Mouse (Mus musculus) large intestine, adult 2 months (tissue): ENCODE results near the gene Mical2. TPM values are rescaled to one million over a fixed set of nuclear protein-coding genes. Genes with fewer than 3 reads are reported as not detected.

Experiments used
- DNase-seq: peaks from one replicate; pipeline ENCODE4 v3.0.0-alpha.2; 2012; ENCODE audit warnings: low read depth, low spot score
- WGBS: fragments of 180-500 bp; shearing (Covaris S2); methylation state at CpG from one replicate; pipeline ENCODE4 v1.1.7; 2018; 5-methylcytosine and 5-hydroxymethylcytosine counted together
- polyA plus RNA-seq: library from polyadenylated mRNA; depleted of rRNA; stranded (reverse); fragments of >200 nt; gene quantifications from 2 replicates; pipeline ENCODE4 v1.2.3, GENCODE M21; 2012

Gene Mical2
- polyA plus RNA-seq, 1 experiment, result 18.2 TPM

DNA sequence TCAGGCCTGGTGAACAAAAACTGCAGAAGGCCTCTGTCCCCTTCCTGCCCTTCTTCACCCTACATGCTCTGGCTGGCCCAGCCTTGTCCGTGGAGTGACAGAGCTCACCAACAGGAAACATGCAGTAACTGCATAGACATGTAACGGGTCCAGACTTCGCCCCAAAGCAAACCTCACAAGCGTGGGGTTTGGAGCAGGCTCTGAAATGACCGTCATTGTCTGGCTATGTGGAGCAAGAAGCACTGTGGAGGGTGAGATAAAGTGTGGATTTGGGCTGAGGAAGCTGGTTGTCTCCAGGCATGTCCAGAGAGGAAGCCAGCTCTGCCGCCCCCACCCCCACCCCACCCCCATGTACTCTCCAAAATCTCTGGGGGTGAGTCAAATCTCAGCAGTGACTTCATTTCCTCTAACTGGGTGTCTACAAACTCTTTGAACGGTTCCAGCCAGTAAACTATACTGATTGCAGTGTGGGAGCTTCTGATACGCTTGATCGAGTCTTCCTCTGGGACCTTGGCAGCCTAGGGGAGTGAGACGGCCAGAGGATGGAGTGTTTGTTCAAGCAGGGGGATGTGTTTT is 74.0 kb downstream of the Mical2 start:
- WGBS, result 57% methylated on average over 10 of the region's 10 CpGs
- DNase-seq, result no peak

DNA sequence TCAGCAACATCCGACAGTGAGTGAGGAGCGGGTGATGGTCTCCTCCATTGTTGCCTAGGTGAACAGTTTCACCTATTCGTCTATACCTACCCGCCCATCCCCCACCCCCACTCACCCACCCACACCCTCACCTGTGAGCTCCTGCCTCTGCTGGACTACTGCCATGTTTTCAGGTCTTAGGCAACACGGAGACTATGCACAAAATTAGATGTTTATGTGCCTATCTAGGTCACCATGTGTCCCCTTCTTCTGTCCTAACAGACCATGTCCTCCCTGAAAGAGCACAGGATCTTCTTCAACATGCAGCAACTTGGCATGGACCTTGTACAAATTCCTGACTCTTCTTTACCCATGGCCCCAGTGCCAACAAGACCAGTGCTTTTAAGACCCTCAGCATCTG is 74.5 kb downstream of the Mical2 start:
- no peak for DNase-seq
- 67% methylated on average over 5 of the region's 5 CpGs for WGBS

DNA sequence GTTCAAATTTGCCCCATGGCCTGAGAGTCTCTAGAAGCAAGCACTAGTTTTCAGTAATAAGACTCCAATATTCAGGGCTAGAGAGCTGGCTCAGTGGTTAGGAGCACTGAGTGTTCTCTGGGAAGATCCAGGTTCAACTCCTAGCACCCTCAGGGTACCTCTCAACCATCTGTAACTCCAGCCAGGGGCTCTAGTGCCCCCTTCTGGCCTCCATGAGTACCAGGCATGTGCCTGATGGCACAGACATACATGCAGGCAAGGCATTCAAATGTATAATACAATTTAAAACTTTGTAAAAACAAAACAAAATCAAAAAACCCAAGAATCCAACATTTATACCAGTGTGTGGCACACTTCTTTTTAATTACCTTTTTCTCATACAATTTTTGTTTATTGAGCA is 75.4 kb downstream of the Mical2 start:
- DNase-seq, result no peak

DNA sequence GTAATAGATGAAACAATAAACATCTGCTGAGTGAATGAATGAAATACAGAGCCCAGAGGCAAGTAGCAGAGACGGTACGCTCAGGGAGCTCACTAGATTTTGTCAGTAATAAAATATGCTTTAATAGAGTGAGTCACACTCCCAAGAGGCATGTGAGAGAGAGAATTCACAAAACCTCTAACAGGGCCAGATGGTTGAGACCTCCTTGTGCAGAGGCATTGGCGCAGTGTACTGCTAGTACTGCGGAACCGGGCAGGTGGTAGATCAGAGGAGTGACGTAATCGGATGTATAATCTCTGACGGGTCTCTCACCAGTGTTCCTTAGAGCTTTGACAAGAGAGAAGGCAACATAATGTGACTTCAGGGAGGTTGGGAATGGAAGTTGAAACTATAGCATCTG is 78.7 kb downstream of the Mical2 start:
- WGBS, result 82% methylated on average over 8 of the region's 8 CpGs
- DNase-seq, result no peak

DNA sequence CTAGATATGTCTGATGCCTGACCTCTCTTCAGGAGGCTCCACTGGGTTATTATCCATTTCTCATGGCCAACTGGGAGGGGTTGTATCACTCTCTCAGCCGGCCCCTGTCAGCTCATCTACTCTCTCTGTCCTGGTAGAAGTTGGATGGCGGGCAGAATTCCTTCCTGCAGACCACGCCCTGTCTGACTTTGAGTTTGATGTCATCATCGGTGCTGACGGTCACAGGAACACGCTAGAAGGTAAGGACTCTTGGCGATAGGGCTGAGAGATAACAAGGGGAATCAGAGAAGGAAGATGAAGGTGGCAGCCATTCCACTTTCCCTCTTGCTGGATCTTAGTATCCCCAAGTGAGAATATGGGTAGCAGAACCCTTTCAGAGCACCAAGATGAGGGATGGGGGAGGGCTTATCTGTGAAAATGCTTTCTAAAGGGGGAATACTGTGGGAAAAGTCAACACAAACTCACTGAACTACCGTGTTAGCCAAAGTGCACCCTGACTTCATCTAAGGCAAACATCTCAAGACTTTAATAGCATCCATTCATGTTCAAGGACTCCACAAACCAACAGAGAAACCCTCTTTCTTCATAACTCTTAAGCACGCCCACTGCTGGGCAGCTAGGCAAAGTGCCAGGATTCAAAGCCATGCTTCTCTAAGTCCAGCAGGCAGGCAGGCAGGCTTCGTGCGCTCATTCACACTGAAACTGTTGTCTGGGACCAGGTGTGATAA is 83.8 kb downstream of the Mical2 start:
- DNase-seq, result peak; percentile 57
- WGBS, result 40% methylated on average over 11 of the region's 11 CpGs

DNA sequence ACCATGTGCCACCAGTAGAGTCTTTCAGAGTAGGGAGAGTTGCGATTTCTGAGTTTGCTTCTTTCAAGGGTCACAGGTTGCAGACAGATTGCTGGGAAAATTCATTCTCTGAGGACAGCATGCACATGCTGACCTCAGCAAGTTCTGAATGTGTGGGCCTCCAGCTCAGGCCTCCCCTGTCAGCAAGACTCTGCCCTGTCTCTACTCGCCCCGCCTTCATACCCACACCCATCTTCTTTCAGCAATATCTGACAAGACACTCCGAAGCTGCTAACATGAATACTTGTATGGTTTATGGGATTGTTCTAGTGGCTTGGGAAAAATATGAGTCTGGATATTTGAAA is 84.3 kb downstream of the Mical2 start:
- no peak for DNase-seq
- 37% methylated on average over 4 of the region's 4 CpGs for WGBS

DNA sequence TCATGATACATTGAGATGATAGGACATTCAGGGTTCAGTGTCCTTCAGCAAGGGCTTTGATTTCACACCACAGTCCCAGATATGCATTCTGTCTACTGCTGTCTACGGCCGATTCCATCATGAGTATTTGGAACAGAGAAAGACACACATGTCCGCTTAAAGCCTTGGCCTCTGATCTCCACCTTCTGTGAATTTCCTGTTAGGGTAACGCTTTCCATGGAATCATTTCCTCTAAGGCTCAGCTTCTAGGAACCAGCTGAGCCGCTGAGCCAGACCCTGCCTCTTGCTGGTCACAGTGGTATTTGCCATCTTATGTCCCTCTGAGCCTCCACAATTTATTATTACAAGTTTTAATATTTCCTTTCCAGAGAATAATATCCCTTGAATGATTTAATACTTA is 87.6 kb downstream of the Mical2 start:
- DNase-seq, result no peak
- WGBS, result 84% methylated on average over 5 of the region's 5 CpGs

DNA sequence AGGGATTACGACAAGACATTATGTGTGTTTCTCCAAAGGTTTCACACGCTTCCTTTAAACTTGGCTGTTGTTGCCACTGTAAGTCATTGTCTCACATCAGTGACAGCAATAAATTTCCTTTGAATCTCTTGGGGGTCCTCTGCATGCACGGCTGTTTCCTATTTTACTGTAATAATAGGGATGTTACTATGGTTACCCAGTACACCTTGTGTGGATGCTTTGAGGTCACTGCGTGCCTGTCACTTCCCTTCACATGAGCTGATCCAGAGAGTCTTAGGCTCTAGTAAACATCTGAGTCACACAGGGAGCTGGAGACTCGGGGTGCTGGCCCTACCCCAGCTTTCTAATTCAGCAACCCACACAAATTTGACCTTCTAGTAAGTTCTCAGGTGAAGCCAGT is 88.0 kb downstream of the Mical2 start:
- no peak for DNase-seq
- WGBS, result 63% methylated on average over 5 of the region's 5 CpGs

DNA sequence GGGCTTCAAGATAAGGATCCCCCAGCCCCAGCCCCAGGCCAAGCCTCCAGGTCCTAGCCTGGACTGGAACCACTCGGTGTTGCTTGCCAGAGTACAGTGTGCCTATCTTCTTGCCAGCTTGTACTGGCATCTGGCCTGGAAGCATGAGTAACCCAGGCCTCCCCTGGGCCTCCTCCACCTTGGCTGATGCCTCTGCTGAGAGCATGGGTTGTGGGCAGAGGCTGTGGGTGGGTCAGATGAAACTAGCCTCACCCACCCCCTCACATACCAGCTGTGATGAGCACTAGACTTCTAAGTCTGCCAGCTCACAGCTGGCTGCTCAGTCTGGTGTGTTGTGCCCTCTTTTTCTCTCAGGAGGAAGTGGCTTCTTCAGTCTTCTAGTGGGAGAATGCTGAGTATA is 90.6 kb downstream of the Mical2 start:
- DNase-seq, result no peak
- WGBS, result 21% methylated on average over 1 of the region's 1 CpGs

DNA sequence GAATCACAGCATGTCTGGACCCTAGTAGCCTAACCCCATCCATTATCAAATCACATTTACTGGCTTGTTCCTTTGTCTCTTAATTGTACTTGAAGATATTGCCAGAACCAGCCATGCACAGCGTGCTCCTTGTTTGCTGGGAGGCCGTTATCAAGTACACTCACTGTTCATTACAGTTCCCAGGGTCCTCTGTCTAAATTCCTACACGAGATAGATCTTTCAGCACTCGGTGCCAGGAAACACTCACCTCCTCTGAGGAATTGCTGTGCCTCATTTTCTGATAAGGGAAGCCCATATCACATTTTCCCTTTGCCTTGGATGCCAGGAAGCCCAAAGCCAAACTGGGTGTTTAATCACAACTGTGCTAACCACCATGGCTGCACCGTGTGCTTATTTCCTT is 91.8 kb downstream of the Mical2 start:
- DNase-seq, result no peak
- 49% methylated on average over 5 of the region's 5 CpGs for WGBS

DNA sequence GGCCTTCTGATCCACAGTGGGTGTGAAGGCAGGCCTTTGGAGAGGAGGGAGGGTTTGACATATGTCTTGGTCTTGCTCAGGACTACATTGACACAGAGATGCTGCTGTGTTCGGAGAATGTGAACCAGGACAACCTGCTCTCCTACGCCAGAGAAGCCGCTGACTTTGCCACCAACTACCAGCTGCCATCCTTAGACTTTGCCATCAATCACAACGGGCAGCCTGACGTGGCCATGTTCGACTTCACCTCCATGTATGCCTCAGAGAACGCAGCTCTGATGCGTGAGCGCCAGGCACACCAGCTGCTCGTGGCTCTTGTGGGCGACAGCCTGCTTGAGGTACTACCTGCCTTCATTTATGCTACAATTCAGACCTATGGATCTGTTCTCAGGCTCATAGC is 92.7 kb downstream of the Mical2 start:
- WGBS, result 95% methylated on average over 11 of the region's 11 CpGs
- DNase-seq, result no peak

DNA sequence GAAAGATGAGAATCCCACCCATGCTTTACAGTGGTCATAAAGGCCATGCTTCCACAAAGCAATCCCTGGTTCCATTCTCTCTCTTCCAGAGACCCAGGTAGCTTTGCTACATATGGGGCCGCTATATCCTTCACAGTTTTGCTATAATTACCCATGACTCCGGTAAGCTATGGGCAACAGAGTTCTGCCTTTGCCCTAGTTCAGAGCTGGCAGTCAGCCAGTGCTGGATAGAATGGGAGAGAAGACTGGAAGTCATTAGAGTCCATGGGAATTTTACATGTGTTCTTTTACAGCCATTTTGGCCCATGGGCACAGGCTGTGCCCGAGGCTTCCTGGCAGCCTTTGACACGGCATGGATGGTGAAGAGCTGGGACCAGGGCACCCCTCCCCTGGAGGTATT is 93.8 kb downstream of the Mical2 start:
- peak; percentile 48 for DNase-seq
- WGBS, result 26% methylated on average over 4 of the region's 4 CpGs

DNA sequence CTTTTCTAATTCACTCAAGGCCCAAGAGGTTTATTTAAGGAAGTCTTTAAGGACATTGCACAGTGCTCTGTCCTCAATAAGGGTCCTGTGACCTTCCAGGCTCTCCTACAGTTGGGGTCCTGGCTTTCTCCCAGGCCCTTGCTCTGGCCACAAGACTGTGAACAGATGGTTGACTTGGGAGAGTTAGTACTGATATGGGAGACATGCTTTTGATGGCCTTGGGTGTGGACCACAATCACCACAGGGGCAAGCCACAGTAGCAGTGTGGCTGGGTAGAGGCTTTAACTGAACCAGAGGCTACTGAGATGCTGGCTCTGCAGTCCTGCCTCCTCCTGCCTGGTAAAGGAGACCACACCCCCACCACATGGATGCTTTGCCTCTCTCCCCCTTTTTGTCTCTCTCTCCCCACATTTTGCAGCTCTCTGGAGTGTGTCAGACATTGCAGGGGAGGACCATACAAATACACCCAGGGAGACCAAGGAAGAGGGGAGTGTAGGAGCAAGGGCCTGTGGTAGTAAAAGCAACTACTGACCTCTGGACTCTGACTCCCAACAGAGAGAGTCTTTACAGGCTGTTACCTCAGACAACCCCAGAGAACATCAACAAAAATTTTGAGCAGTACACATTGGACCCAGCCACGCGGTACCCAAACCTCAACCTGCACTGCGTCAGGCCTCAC is 94.5 kb downstream of the Mical2 start:
- peak; percentile 62 for DNase-seq
- 38% methylated on average over 3 of the region's 3 CpGs for WGBS

DNA sequence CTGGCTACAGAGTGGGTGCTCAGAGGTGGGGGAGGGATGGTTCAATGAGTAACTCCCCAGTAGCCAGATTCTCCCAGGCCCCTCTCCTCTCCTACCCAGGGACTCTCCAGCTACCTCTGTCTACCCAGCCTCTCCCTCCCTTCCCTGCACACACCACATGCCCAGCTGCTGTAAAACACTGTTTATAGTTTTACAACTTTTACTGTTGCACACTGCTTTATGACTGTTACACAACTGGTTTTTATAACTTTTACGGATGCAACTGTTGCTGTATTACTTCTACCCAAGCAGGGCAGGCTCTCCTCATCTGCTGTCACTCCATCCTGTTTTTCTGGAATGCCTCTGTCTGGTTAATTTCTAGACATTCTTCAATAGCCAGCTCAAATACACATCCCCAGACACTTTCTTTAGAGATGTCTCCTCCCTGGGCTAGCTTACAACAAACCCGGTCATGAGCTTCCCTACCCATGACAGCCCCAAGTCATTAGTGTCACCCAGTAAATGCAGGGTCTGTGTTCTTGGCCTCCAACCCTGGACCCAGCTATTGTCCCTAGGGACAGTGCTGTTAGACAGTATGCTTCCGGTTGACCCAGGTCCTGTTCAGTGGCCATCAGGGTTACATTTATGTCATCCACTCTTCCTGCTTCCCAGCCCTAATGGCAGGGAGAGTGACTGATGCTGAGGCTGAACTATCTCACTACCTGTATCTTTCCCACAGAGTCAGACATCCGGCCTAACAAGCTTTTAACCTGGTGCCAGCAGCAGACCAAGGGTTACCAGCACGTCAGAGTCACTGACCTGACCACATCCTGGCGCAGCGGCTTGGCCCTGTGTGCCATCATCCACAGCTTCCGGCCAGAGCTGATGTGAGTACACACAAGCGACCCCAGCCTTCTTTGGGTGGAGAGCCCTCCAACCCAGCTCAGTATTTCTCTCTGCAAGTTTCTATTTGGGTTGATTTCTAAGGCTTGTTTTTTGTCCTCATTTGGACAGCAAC is 96.4 kb downstream of the Mical2 start:
- DNase-seq, result peak; percentile 69
- 51% methylated on average over 9 of the region's 9 CpGs for WGBS

DNA sequence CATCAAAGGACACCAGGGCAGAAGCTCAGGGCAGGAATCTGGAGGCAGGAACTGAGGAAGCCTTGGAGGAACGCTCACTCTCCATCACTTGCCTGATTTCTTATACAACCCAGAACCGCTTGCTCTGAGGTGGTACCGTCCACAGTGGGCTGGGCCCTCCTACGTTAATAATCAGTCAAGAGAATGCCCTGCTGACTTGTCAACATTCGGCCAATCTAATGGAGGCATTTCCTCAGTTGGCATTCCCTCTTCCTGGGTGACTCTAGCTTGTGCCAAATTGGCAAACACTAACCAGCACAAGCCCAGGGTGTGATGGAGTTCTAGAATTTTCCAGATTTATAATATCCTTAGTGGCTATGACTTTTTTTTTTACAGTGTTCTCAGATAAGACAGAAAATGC is 98.9 kb downstream of the Mical2 start:
- DNase-seq, result no peak
- 83% methylated on average over 5 of the region's 5 CpGs for WGBS

DNA sequence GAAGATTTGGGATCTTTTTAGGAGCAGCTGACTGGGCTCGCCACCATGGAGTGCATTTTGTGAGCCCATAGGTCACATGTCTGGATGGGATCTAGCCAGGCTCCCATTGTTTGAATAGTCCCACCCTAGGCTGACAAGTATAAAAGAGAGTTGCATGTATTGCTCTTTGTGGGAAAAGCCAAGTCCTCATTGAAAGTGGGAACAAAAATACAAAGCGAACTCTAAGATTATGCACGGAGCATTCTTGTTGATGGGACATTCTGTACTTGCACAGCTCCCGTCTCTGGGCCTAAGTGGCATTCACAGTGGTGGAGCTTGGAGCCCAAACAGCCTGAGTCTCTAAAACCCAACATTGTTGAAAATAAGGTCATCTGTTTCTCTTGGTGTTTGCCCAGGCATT is 101.2 kb downstream of the Mical2 start:
- DNase-seq, result no peak
- WGBS, result 73% methylated on average over 4 of the region's 4 CpGs

DNA sequence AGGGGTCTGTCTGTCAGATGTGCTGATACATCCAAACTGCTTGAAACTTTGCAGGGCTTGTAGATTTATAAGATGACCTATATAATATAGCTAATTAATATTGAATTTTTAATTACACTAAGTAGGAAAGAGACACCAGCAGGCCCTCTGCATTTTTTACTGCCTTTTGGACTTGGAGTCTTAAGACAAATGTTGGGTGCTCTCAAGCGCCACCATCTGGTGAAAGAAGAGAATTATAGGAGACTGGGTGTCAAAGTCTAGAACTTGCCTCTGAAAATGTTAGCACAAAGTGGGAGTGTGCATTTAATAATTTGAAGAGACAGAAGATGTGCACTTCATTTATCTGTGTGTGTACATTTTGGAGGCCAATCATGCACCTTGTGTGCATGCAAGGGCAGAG is 103.3 kb downstream of the Mical2 start:
- peak; percentile 74 for DNase-seq
- 9% methylated on average over 1 of the region's 1 CpGs for WGBS

DNA sequence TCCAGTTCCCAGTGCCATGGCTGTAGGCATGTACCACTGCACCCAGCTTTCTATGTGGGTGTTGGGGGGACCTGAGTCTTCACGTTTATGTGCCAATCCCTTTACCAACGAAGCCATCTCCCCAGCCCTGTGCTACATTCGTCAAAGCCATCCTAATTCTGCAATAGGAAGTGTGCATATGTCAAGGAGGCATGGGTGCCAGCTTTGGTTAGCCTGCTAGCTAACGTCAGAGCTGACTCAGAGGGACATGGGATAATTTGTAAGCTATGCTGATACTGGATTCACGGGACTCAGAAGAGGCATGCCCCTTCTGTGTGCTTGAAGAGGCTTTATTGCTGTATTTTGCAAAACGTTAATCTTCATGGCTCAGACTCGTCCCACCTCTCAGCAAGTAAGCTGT is 103.8 kb downstream of the Mical2 start:
- WGBS, result 85% methylated on average over 7 of the region's 7 CpGs

DNA sequence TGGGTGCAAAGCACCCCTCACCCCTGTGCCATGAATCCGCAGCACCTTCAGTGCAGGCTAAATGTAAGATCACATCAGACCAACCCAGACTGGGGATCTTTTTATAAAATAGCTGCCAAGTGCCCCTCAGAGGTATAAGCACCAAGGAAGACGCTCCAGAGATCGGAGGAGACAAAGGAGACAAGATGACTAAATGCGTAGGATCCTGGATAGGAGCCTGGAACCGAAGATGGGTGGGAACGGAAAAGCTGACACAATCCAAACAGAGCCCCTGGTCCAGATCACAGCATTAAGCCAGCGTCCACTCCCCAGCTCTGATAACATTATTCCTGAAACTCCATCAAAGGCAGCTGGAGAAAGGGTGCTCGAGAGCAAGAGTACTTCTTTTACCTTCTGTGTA is 105.3 kb downstream of the Mical2 start:
- no peak for DNase-seq
- 74% methylated on average over 8 of the region's 8 CpGs for WGBS

More for the DNA sequence above, 103.8 kb downstream of the Mical2 start:
- DNase-seq, result no peak

DNA sequence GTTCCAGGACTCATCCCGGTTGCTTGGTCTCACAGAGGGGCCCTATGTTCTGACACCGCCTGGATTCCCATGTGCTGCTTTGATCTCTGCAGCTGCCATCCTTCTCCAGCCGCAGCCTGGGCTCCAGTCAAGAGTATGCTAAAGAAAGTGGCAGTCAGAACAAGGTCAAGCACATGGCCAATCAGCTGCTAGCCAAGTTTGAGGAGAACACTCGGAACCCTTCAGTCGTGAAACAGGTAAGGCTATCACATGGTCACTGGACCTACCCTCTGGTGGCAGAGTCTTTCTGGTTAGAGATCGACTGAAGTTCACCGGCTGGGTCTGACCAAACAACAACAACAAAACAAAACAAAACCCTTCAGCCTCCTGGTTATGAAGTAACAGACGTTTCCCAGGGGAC is 106.1 kb downstream of the Mical2 start:
- DNase-seq, result no peak
- WGBS, result 87% methylated on average over 8 of the region's 8 CpGs
